Mouse (Mus musculus) embryonic stem cell, embryonic (primary cell): ENCODE results near the gene Igsf9.

Source experiments
- CTCF ChIA-PET, 4 experiments: fragments of 300-600 bp in 2 of 4; fragments of 350-600 bp in 2 of 4; sonication (Branson Sonifier 250); formaldehyde crosslinking; loops; one replicate each; lab custom pipeline; 2022; ENCODE audit warnings: inconsistent platforms in 2 of 4; lab: Charles Lee
- POLR2A ChIA-PET, 4 experiments: fragments of 300-600 bp in 2 of 4; fragments of 350-600 bp in 2 of 4; sonication (Branson Sonifier 250); formaldehyde crosslinking; loops; one replicate each; lab custom pipeline; 2022; ENCODE audit warnings: antibody characterized with exemption in 4 of 4, inconsistent platforms in 1 of 4; lab: Charles Lee

The Igsf9 gene

GRCm38 (mm10) chr1:172514551-172515268 lies 33.1 kb downstream of the Igsf9 start:
- ChIA-PET CTCF (interaction anchor here (0.5 to 2.8 kb wide), 14 partner anchors 9 to 490 kb away, joined by 3 to 13 read pairs (median 4); no protein-coding TSS in a partner anchor), POLR2A (interaction anchor here in 3 of 4 experiments (0.7 to 5.1 kb wide), 15 partner anchors 10 to 118 kb away, joined by 3 to 51 read pairs (median 6); partner anchors contain the start of genes Igsf9 (in 2 of the 3), Tagln2 (in 2 of the 3) and Dusp23 (in 1 of the 3))

- ChIA-PET POLR2A (interaction anchor here (0.5 to 5.1 kb wide), 17 partner anchors 9 to 1619 kb away, joined by 3 to 51 read pairs (median 5); partner anchors contain the start of genes Tagln2 (in 3 of the 4), Dusp23 (in 1 of the 4) and Igsf9 (in 1 of the 4)), CTCF (interaction anchor here (0.5 to 2.8 kb wide), 13 partner anchors 10 to 158 kb away, joined by 3 to 13 read pairs (median 4); no protein-coding TSS in a partner anchor)
Observed at GRCm38 (mm10) chr1:172515396-172515795, 33.8 kb downstream of the Igsf9 start.

GRCm38 (mm10) chr1:172518013-172518412 lies 36.4 kb downstream of the Igsf9 start:
- ChIA-PET POLR2A (interaction anchor here in 2 of 4 experiments (0.5 to 1.2 kb wide), 4 partner anchors 9 to 1137 kb away, joined by 3 to 5 read pairs (median 4); partner anchors contain the start of gene Pigm (in 1 of the 2)), CTCF (interaction anchor here in 1 of 4 experiments (1.5 kb wide), 1 partner anchor 28 kb away, joined by 3 read pairs; no protein-coding TSS in a partner anchor)

- ChIA-PET POLR2A (interaction anchor here in 3 of 4 experiments (0.6 to 2.8 kb wide), 16 partner anchors 9 to 291 kb away, joined by 3 to 28 read pairs (median 6); partner anchors contain the start of genes Dusp23 (in 1 of the 3), Igsf9 (in 1 of the 3), Pigm (in 1 of the 3) and Tagln2 (in 1 of the 3)), CTCF (interaction anchor here in 3 of 4 experiments (0.6 to 2.6 kb wide), 7 partner anchors 10 to 113 kb away, joined by 3 to 12 read pairs (median 4); partner anchors contain the start of gene Dusp23 (in 1 of the 3))
Observed at GRCm38 (mm10) chr1:172519644-172520043, 38.1 kb downstream of the Igsf9 start.

- ChIA-PET POLR2A (interaction anchor here in 3 of 4 experiments (0.7 to 2.8 kb wide), 31 partner anchors 8 to 152 kb away, joined by 3 to 28 read pairs (median 5); partner anchors contain the start of genes Igsf9 (in 2 of the 3), Pigm (in 2 of the 3), Tagln2 (in 2 of the 3) and Dusp23 (in 1 of the 3)), CTCF (interaction anchor here (0.6 to 2.6 kb wide), 15 partner anchors 8 to 1253 kb away, joined by 3 to 12 read pairs (median 4); partner anchors contain the start of genes Dusp23 (in 1 of the 4) and Pigm (in 1 of the 4))
Observed at GRCm38 (mm10) chr1:172520576-172521440, 39.2 kb downstream of the Igsf9 start, which contains the start of gene Cfap45. Gene Cfap45 (plus strand): TSS chr1:172520801.

- ChIA-PET POLR2A (interaction anchor here in 3 of 4 experiments (0.5 to 1.4 kb wide), 3 partner anchors 22 to 53 kb away, joined by 3 to 4 read pairs (median 4); partner anchors contain the start of genes Igsf9 (in 1 of the 3) and Tagln2 (in 1 of the 3)), CTCF (no interaction called here)
Observed at GRCm38 (mm10) chr1:172522524-172522923, 40.9 kb downstream of the Igsf9 start.

GRCm38 (mm10) chr1:172523699-172524101 lies 42.1 kb downstream of the Igsf9 start:
- ChIA-PET POLR2A (interaction anchor here in 1 of 4 experiments (0.8 to 1.6 kb wide), 4 partner anchors 9 to 26 kb away, joined by 3 to 5 read pairs (median 4); partner anchors contain the start of gene Tagln2), CTCF (interaction anchor here in 1 of 4 experiments (0.6 kb wide), 1 partner anchor 42 kb away, joined by 3 read pairs; the partner anchor contains the start of gene Igsf9)

- ChIA-PET CTCF (interaction anchor here in 2 of 4 experiments (0.7 to 4.3 kb wide), 6 partner anchors 10 to 116 kb away, joined by 3 to 25 read pairs (median 6); no protein-coding TSS in a partner anchor), POLR2A (interaction anchor here (0.6 to 3.4 kb wide), 13 partner anchors 10 to 379 kb away, joined by 3 to 15 read pairs (median 4); partner anchors contain the start of genes Pigm (in 3 of the 4) and Tagln2 (in 1 of the 4))
Observed at GRCm38 (mm10) chr1:172525027-172525764, 43.6 kb downstream of the Igsf9 start.

- POLR2A ChIA-PET: interaction anchor here (0.5 to 3.4 kb wide), 8 partner anchors 11 to 150 kb away, joined by 3 to 15 read pairs (median 4); partner anchors contain the start of gene Pigm (in 2 of the 4)
- CTCF ChIA-PET: interaction anchor here in 2 of 4 experiments (0.7 to 4.3 kb wide), 5 partner anchors 38 to 907 kb away, joined by 3 to 25 read pairs (median 6); partner anchors contain the start of gene Dusp23 (in 1 of the 2)
Observed at GRCm38 (mm10) chr1:172525971-172526370, 44.4 kb downstream of the Igsf9 start.

GRCm38 (mm10) chr1:172526380-172527081 lies 44.9 kb downstream of the Igsf9 start:
- ChIA-PET POLR2A (interaction anchor here (0.5 to 3.4 kb wide), 7 partner anchors 11 to 150 kb away, joined by 3 to 15 read pairs (median 5); partner anchors contain the start of gene Pigm (in 1 of the 4)), CTCF (interaction anchor here (0.6 to 4.3 kb wide), 12 partner anchors 22 to 907 kb away, joined by 3 to 25 read pairs (median 4); partner anchors contain the start of gene Dusp23 (in 1 of the 4))

GRCm38 (mm10) chr1:172527431-172527830 lies 45.8 kb downstream of the Igsf9 start:
- CTCF ChIA-PET: interaction anchor here (0.6 to 4.3 kb wide), 18 partner anchors 14 to 870 kb away, joined by 3 to 37 read pairs (median 5); partner anchors contain the start of gene Dusp23 (in 3 of the 4)
- POLR2A ChIA-PET: interaction anchor here in 2 of 4 experiments (0.5 to 3.4 kb wide), 6 partner anchors 12 to 430 kb away, joined by 3 to 15 read pairs (median 4); no protein-coding TSS in a partner anchor

- ChIA-PET CTCF (interaction anchor here (0.5 to 4.3 kb wide), 103 partner anchors 8 to 979 kb away, joined by 3 to 37 read pairs (median 4); partner anchors contain the start of genes Dusp23 (in 4 of the 4), Aim2 (in 1 of the 4), Cfap45 (in 1 of the 4) and Fcrl6 (in 1 of the 4)), POLR2A (interaction anchor here in 3 of 4 experiments (0.7 to 1.8 kb wide), 12 partner anchors 13 to 225 kb away, joined by 3 to 7 read pairs (median 4); no protein-coding TSS in a partner anchor)
Observed at GRCm38 (mm10) chr1:172528701-172529100, 47.1 kb downstream of the Igsf9 start.

- POLR2A ChIA-PET: interaction anchor here in 2 of 4 experiments (0.8 to 2.9 kb wide), 6 partner anchors 10 to 64 kb away, joined by 3 to 18 read pairs (median 4); partner anchors contain the start of genes Cfap45 (in 1 of the 2) and Igsf9 (in 1 of the 2)
- CTCF ChIA-PET: interaction anchor here (0.6 to 1.7 kb wide), 9 partner anchors 32 to 655 kb away, joined by 3 to 14 read pairs (median 5); partner anchors contain the start of gene Dusp23 (in 1 of the 4)
Observed at GRCm38 (mm10) chr1:172530544-172531220, 49.1 kb downstream of the Igsf9 start.

GRCm38 (mm10) chr1:172532551-172532950 lies 51.0 kb downstream of the Igsf9 start:
- POLR2A ChIA-PET: interaction anchor here in 2 of 4 experiments (0.6 to 2.9 kb wide), 9 partner anchors 9 to 77 kb away, joined by 3 to 18 read pairs (median 4); partner anchors contain the start of genes Cfap45 (in 2 of the 2) and Igsf9 (in 1 of the 2)
- CTCF ChIA-PET: interaction anchor here (0.5 to 1.7 kb wide), 12 partner anchors 11 to 892 kb away, joined by 3 to 5 read pairs (median 3); partner anchors contain the start of genes Cfap45 (in 1 of the 4) and Dusp23 (in 1 of the 4)
